Mouse (Mus musculus) gonadal fat pad, adult 2 months (tissue): ENCODE measurements around the gene Adcy3. TPM values are rescaled to one million over a fixed set of nuclear protein-coding genes. Genes with fewer than 3 reads are reported as not detected.

Experiments
- DNase-seq: peaks from one replicate; pipeline ENCODE4 v3.0.0-alpha.2; 2012; ENCODE audit warnings: low read depth
- polyA plus RNA-seq: library from polyadenylated mRNA; depleted of rRNA; stranded (reverse); fragments of >200 nt; gene quantifications from 2 replicates; pipeline ENCODE4 v1.2.3, GENCODE M21; 2012; rRNA removed

Gene Adcy3
- polyA plus RNA-seq: 8.2 and 8.5 TPM in 2 replicates

DNA sequence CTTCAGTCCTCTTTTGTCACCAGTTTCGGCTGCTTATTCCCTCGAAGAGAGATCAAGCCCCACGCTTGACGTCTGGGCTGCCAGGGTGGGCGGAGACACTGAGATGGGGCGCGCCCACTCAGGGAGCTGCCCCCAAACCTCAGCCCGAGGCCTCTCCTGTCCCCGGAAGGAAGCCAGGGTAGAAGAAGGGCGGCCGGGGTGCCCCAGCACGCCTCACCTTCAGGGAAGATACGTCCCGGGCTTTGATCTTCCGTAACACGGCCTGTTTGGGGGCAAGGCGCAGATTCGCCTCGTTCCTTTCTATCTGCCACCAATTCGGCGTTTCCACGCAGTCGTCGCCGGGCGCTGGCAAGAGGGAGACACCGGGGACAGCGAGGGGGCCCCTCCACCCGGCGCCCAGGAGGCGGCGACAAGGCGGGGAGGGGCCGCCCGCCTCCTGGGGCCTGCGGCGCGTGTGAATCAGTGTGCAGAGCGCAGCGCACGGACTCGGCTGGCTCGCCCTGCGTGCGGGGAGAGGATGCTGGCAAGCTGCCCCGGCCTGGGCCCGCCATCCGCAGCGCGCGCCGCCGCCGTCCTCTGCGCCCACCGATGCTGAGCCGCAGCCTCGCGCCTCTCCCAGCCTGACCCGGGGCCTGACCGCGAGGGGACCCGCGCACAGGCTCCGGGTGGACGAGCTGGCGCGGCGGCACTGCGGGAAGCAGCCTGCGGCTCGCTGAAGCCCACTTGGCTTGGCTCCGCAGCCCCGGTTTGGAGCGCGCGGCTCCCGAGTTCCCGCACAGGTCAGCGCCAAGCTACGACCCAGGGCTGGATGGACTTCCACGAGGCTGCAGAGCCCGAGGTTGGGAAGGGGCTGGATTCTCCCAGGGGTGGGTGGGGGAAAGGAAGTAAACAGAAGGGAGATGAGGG, at the start of gene Adcy3:
Gene Adcy3, plus strand, starts transcription at position 163 of the 906 bp plus-strand sequence.
- DNase-seq: no peak

DNA sequence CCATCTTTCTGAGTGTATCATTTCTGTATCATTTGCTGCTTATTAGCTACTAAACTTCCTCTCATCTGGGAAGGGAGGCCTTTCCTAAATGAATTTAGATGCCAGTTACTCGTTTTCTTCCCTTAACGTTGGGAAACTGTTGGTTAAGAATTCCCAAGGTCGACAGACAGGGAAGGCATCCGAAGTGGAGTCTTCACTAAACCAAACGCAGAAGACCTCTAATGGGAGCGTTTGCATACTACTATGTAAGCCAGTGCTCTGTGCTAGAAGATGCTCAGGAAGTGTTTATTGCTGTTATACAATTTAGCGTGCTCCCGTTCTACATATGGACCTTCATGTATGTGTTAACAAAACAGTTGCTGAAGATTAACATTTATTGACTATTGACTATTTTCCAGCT, 49.5 kb upstream of the Adcy3 start:
- no peak for DNase-seq

DNA sequence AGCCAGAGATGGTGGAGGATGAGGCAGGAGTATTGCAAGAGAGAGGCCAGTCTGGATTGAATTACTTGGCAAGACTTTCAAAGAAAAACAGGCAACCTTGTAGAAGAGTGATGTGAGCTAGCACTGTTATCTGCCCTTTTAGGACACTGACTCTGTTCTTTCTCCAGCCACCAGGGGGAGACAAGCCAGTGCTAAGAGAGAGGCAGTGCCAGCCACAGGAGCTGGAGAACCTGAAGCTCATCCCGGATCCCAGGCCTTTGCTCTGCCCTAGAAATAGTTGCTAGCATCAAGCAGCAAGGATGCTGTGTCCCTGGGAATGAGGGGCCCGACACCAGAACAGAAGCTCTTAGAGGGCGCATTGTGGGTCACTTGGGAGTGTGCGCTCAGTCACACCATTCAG, 25.5 kb upstream of the Adcy3 start:
- no peak for DNase-seq

DNA sequence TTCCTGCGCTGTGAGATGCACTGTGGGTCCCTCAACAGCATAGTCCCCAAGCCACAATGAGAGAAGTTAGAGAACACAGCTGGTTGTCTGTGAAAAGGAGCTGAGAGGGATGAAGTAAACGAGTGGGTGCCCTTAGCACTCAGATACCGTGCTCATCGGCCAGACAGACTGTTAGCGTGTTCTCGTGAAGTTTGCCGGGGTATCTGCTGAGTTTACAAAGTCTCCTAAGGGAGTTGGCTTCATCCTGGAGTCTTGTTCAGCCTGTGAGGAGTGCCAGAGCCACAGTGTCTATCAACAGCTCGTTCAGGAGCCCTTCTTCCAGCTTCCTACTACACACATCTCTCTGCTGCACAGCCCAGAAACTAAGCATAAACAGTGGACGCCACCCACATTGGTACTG, 16.8 kb upstream of the Adcy3 start:
- DNase-seq: no peak

DNA sequence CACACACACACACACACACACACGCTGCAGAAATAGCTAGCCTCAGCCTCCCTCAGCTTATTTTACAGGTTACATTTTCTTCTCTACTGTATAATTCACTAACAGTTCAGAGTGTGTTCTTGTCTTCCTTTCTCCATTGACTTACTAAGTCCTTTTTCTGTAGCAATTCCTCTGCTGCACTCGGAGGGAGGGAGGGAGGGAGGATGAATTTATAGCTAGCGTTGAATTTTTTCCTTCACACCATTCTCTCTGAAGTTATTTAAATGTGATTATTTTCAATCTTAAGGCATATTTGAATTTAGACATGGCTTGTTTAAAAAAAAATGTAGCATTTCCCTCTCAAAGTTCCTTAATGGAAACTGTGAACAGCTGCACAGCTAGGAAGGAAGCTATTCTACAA, 15.8 kb upstream of the Adcy3 start:
- no peak for DNase-seq

GRCm38 (mm10) chr12:4117579-4117978, 15.3 kb upstream of the Adcy3 start:
- no peak for DNase-seq

DNA sequence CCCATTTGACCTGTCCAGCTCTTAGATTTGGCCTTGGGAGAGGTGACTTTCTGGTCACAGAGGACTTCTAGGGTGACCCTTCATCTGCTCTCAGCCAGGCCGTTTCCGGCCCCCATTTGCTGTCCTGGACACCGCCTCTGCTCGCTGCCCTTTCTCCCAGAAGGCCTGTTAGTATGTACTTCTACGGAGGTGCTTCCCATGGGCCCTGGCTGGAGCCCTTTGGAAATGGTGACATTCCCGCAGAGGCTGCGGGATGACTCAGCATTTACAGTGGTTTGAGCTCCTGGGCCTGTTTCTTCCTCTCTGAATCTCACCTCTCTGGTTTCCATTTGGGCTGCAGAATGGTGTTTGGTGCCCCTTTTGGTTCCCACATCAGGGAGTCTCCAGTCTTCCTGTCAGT, 5.6 kb upstream of the Adcy3 start:
- no peak for DNase-seq

- no peak for DNase-seq
Measured at GRCm38 (mm10) chr12:4133847-4134212, 927 bp downstream of the Adcy3 start.

- DNase-seq: no peak
Measured at GRCm38 (mm10) chr12:4143179-4143578, 10.3 kb downstream of the Adcy3 start.

DNA sequence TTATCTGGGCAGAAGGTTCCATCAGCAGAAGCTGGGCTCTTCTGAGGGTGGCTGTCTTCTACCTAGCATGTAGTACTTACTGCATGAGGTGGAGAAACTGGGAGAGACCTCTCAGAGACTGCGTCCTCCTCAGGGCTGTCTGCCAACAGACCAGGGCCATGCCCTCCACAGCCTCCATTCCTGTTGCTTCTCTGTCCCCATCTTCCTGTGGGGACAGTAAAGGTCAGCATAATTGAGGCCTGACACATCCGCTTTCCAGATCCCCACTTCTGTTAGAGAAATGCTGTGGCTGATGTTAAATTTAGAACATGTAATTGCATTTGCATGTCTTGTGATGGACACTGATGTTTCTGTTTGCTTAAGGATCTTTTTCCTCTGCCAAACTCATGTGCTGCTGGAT, 18.0 kb downstream of the Adcy3 start:
- no peak for DNase-seq

- DNase-seq: no peak
Measured at GRCm38 (mm10) chr12:4151969-4152368, 19.1 kb downstream of the Adcy3 start.

DNA sequence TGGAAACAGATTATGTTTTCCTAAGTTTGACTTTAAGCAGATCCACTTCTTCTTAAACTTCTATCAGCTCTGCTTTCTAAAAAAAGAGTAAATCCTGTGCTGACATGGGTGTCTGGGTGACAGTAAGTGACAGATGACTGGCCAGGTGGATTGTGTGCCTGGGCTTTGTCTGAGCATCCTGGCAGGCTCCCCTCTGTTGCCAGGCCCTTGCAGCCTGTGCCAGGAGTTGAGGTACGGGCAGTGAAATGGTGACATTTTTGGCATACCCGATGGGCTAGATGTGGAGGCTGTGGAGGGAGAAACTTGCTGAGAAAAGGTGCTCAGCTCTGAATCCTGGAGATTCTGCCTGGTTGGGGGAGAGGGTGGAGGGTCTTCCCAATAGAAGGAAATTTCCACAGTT, 24.6 kb downstream of the Adcy3 start:
- DNase-seq: no peak

GRCm38 (mm10) chr12:4158179-4158578, 25.3 kb downstream of the Adcy3 start:
- DNase-seq: no peak

GRCm38 (mm10) chr12:4158868-4159632, 26.1 kb downstream of the Adcy3 start:
- no peak for DNase-seq

DNA sequence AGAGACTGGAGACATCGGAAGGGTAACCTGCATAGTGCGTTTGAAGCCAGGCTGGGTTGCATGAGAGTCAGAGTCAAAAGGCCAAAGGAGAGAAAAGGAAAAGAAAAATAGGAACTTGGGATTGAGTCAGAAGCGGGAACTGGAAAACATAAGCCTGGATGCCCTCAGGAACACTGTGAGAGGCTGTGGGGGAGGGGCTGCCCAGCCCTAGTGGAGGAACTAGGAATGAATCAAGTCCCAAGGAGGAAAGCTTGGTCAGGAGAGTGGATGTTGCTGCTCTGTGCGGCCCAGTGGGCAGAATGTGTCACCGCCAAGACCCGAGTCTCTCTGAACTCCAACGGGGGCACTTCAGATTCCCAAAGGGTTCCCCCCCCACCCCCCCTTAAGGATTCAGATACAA, 27.4 kb downstream of the Adcy3 start:
- no peak for DNase-seq

DNA sequence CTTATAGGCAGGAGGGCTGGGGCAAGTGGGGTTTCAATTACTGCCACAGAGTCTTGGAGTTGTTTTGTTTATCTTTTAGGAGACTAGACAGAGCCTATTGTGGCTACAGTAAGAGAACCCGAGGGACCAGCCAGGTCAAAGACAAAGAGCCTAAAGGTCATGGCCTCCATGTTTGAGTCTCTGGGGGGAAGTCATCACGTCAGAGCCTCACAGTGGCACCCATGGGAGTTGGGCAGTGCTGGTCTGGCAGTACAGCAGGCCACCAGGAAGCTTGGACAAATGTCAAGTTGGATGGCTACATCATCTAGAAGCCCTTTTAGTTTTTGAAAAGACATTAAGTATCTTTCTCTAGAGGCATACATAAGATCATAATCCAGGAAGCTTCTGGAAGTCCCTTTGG, 30.0 kb downstream of the Adcy3 start:
- no peak for DNase-seq

DNA sequence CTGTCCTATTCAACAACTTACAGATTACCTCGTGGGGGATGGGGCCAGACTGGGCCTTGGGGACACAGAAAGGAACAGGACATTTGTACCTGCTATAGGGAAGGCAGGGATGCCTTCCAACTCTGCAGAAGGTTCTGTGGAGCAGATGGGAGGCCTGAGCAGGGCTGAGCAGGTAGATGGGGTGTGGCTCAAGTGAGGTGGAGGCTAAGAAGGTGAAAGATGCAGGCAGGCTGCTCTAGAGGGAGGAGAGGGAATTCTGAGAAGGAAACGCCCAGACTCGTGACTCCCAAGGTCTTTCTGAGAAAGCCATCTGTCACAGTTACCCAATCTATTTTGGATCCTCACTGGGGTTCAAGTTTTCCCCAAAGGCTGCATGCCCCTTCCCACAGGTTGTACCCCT, 34.1 kb downstream of the Adcy3 start:
- DNase-seq: no peak

DNA sequence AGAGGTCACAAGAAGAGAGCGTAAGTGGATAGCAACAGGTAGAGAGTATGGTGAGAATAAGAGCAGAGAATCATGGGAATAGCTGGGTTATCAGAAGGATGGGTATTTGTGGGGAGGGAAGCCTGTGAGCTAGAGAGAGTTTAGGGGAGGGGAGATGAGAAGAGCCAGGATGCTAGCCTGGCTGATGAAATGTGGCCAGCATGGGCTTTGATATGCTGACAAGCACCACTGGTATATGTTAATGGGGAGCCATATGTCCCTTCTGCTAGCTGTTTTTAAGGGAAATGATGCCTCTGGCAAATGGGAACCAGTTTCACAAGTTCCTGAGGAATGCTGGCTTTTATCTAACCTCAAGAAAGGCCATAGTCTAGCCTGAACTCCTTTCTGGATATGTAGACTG, 36.2 kb downstream of the Adcy3 start:
- no peak for DNase-seq

GRCm38 (mm10) chr12:4169622-4170021, 36.7 kb downstream of the Adcy3 start:
- DNase-seq: no peak

GRCm38 (mm10) chr12:4173108-4173790, 40.3 kb downstream of the Adcy3 start:
- DNase-seq: no peak

GRCm38 (mm10) chr12:4178839-4179238, 45.9 kb downstream of the Adcy3 start:
- DNase-seq: no peak

GRCm38 (mm10) chr12:4179671-4180233, 46.8 kb downstream of the Adcy3 start:
- DNase-seq: no peak
